ENCODE assay signal across 8 mouse cellular contexts in the genomic region with DNA sequence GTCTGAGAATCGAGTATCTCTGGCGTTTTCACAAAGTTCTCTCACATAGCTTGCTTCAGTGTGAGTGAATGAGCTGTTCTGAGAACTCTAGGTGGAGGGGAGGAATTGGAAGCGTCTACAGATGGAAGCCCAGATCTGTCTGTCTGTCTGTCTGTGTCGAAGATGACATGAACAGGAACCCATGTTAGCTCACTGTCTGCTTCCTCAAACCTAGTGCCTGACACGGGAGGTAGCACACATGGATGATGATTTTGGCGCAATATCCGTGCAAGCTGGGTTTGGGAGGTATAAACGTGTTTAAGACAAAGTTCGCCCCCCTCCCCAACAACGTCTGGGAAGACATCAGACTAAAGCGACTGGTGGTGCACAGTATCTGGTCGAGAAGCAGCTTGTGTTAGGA. TPM values are rescaled to one million over a fixed set of nuclear protein-coding genes. Genes with fewer than 3 reads are reported as not detected.
DNase-seq lines count a peak whose midpoint lies in the region; ATAC-seq and TF ChIP-seq lines count a peak whose summit lies in the region.

No protein-coding gene starts in this region.

- no peaks in the 10 kb centered on the region for H3K9me3 ChIP-seq in embryonic facial prominence, embryonic 11.5 days (replicated peaks; ENCODE audit: control insufficient read depth, low read length)
- H3K9me3 ChIP-seq in intestine, postnatal 0 days (ENCODE audit: control insufficient read depth) = no peaks in the 10 kb centered on the region
- no peaks in the 10 kb centered on the region for H3K9me3 ChIP-seq in neural tube, embryonic 13.5 days

- H3K4me2 ChIP-seq in embryonic facial prominence, embryonic 11.5 days (ENCODE audit: low read depth, low read length) = peak overlapping the region; percentile 91
- peak overlapping the region; percentile 80 for H3K4me2 ChIP-seq in intestine, postnatal 0 days (replicated peaks; ENCODE audit: low read depth)
- peak overlapping the region; percentile 96 for H3K4me2 ChIP-seq in neural tube, embryonic 13.5 days

- ATAC-seq in embryonic facial prominence, embryonic 11.5 days (replicated peaks; ENCODE audit: insufficient number of reproducible peaks, low FRiP score, low TSS enrichment, low read depth) = no peak
- no peak for ATAC-seq in intestine, postnatal 0 days
- no peak for ATAC-seq in neural tube, embryonic 13.5 days (ENCODE audit: low read depth)

- H3K9ac ChIP-seq in embryonic facial prominence, embryonic 11.5 days (replicated peaks; ENCODE audit: low read length) = peak overlapping the region; percentile 88; the same call in 1 of the 2 replicates
- no peak overlapping the region; the same call in 1 of the 2 replicates for H3K9ac ChIP-seq in intestine, postnatal 0 days (ENCODE audit: low read depth, low read length)
- H3K9ac ChIP-seq in neural tube, embryonic 13.5 days = peak overlapping the region; percentile 77

- 0 out of 2 replicates have a peak, but pooled peaks cover 5% of the 10 kb centered on the region for H3K4me1 ChIP-seq in embryonic facial prominence, embryonic 11.5 days (ENCODE audit: control insufficient read depth, insufficient read depth, low read length)
- peaks cover 14% of the 10 kb centered on the region; the same call in 1 of the 2 replicates for H3K4me1 ChIP-seq in intestine, postnatal 0 days (replicated peaks; ENCODE audit: control insufficient read depth, insufficient read depth, low read length)
- H3K4me1 ChIP-seq in neural tube, embryonic 13.5 days (replicated peaks) = peaks cover 22% of the 10 kb centered on the region

- no peak for TF ChIP-seq CTCF in layer of hippocampus, adult 2 months (conservative IDR thresholded peaks at IDR 0.05)
- no peak for TF ChIP-seq CTCF in intestine, postnatal 0 days (IDR thresholded peaks at IDR 0.05; ENCODE audit: low read depth)

- peak overlapping the region; percentile 62 for H3K4me3 ChIP-seq in layer of hippocampus, adult 2 months
- H3K4me3 ChIP-seq in embryonic facial prominence, embryonic 11.5 days (ENCODE audit: low read depth, low read length) = peak overlapping the region; percentile 56
- peak overlapping the region; percentile 66 for H3K4me3 ChIP-seq in intestine, postnatal 0 days (ENCODE audit: low read depth, low read length)
- H3K4me3 ChIP-seq in neural tube, embryonic 13.5 days = peak overlapping the region; percentile 63

- 37% methylated on average over 12 of the region's 12 CpGs for WGBS in embryonic facial prominence, embryonic 11.5 days
- WGBS in intestine, postnatal 0 days = 42% methylated on average over 12 of the region's 12 CpGs
- WGBS in neural tube, embryonic 13.5 days = 44% methylated on average over 12 of the region's 12 CpGs

- H3K27me3 ChIP-seq in embryonic facial prominence, embryonic 11.5 days (ENCODE audit: control insufficient read depth, insufficient read depth, low read length) = no peaks in the 10 kb centered on the region; the same call in 1 of the 2 replicates
- no peaks in the 10 kb centered on the region for H3K27me3 ChIP-seq in intestine, postnatal 0 days (replicated peaks; ENCODE audit: control insufficient read depth, insufficient read depth, low read length)
- H3K27me3 ChIP-seq in neural tube, embryonic 13.5 days = peaks cover 85% of the 10 kb centered on the region

- no peak overlapping the region for H3K27ac ChIP-seq in layer of hippocampus, adult 2 months
- no peak overlapping the region for H3K27ac ChIP-seq in embryonic facial prominence, embryonic 11.5 days (replicated peaks; ENCODE audit: low read depth, low read length)
- no peak overlapping the region for H3K27ac ChIP-seq in intestine, postnatal 0 days (ENCODE audit: low read depth, low read length)
- H3K27ac ChIP-seq in neural tube, embryonic 13.5 days (replicated peaks) = no peak overlapping the region

- DNase-seq in layer of hippocampus, adult 2 months (ENCODE audit: low spot score in 2 of 2) = no peak
- DNase-seq in layer of hippocampus, adult 18-20 months (ENCODE audit: low spot score in 2 of 2) = no peak
- no peak for DNase-seq in embryonic facial prominence, embryonic 11.5 days (ENCODE audit: low spot score)
- DNase-seq in gastrocnemius, postnatal 10 days = no peak
- DNase-seq in right cerebral cortex, adult 18-20 months = no peak
- no peak for DNase-seq in adrenal gland, adult 18-20 months (ENCODE audit: low spot score in 2 of 2)

- H3K36me3 ChIP-seq in embryonic facial prominence, embryonic 11.5 days (replicated peaks; ENCODE audit: control insufficient read depth, insufficient read depth, low read depth, low read length) = no peaks in the 10 kb centered on the region
- no peaks in the 10 kb centered on the region for H3K36me3 ChIP-seq in intestine, postnatal 0 days (ENCODE audit: control insufficient read depth, insufficient read depth)
- H3K36me3 ChIP-seq in neural tube, embryonic 13.5 days = no peaks in the 10 kb centered on the region

RNA-seq across cellular contexts. Expression of a gene that starts 0.7 kb away (rescaled TPM):
- total RNA-seq in layer of hippocampus, adult 2 months (2021) = 1 to 10 TPM; 2.3 to 2.6 TPM
- 1 to 10 TPM; 2.1 to 2.3 TPM for total RNA-seq in layer of hippocampus, adult 18-20 months (2021)
- 22.8 and 25.6 TPM in 2 replicates for polyA plus RNA-seq in embryonic facial prominence, embryonic 11.5 days (2014; fragmentation: Nextera tagmentation; extraction: Ambion mirVana)
- polyA plus RNA-seq in intestine, postnatal 0 days (2015; fragmentation: Nextera tagmentation; extraction: Ambion mirVana) = 51.6 and 55.6 TPM in 2 replicates
- 13.8 and 15.7 TPM in 2 replicates for polyA plus RNA-seq in neural tube, embryonic 13.5 days (2015; fragmentation: Nextera tagmentation; extraction: Ambion mirVana)
- 10 to 100 TPM in 1 of 2 experiments, 1 to 10 TPM in 1; 9.9 to 12.9 TPM for total RNA-seq in gastrocnemius, postnatal 10 days (2021)
- total RNA-seq in adrenal gland, adult 18-20 months (2021) = 1 to 10 TPM; 5.5 to 6.1 TPM

RNA-seq across cellular contexts. Expression of a gene that starts 6.4 kb away (rescaled TPM):
- total RNA-seq in layer of hippocampus, adult 2 months (2021) = under 1 TPM; 0.15 TPM
- total RNA-seq in layer of hippocampus, adult 18-20 months (2021) = under 1 TPM; 0.23 to 0.35 TPM
- polyA plus RNA-seq in embryonic facial prominence, embryonic 11.5 days (2014; fragmentation: Nextera tagmentation; extraction: Ambion mirVana) = not detected in 2 replicates
- 0.22 TPM in 2 replicates for polyA plus RNA-seq in intestine, postnatal 0 days (2015; fragmentation: Nextera tagmentation; extraction: Ambion mirVana)
- polyA plus RNA-seq in neural tube, embryonic 13.5 days (2015; fragmentation: Nextera tagmentation; extraction: Ambion mirVana) = 0.32 and 0.40 TPM in 2 replicates
- 100 to 1,000 TPM; 478 to 505 TPM for total RNA-seq in gastrocnemius, postnatal 10 days (2021)
- under 1 TPM in 1 of 2 experiments, not detected in 1; 0.96 TPM for total RNA-seq in adrenal gland, adult 18-20 months (2021)

Comparison
In these comparisons a context has a peak if more than half of its experiments do, and no peak if none do; other contexts are left out.
1. RNA of a gene that starts 6.4 kb away (total RNA-seq): 478 to 505 TPM in gastrocnemius, postnatal 10 days; 0.96 TPM in adrenal gland, adult 18-20 months, 0.23 to 0.35 TPM in layer of hippocampus, adult 18-20 months and 0.15 TPM in layer of hippocampus, adult 2 months; every median in the first group is over 100 times any median in the second.
2. Peak in every context shown above with its lines, with median percentiles within 50 percentile points of each other: H3K4me3 ChIP-seq and H3K4me2 ChIP-seq.